Mouse (Mus musculus) CH12.LX (cell line): ENCODE results near the gene Sema4a.

Experiments
- CHD2 ChIP-seq: IDR thresholded peaks from 2 replicates; pipeline ENCODE4 v1.6.1; 2011; ENCODE audit warnings: low read length, improper control_type of control experiment
- CTCF ChIP-seq, 2 experiments: IDR thresholded peaks in 1 of 2; conservative IDR thresholded peaks in 1 of 2; 2 replicates each; pipeline ENCODE4 v1.5.1; 2011 to 2012; ENCODE audit warnings: low read depth in 2 of 2, low read length in 2 of 2, improper control_type of control experiment in 1 of 2, inconsistent platforms in 1 of 2, mild to moderate bottlenecking in 1 of 2, moderate library complexity in 1 of 2
- JUND ChIP-seq: conservative IDR thresholded peaks from 2 replicates; pipeline ENCODE4 v1.6.1; 2011; ENCODE audit warnings: low read depth, low read length, improper control_type of control experiment
- POLR2A ChIP-seq: IDR thresholded peaks from 2 replicates; pipeline ENCODE4 v1.6.1; 2011; ENCODE audit warnings: low read depth, mild to moderate bottlenecking, improper control_type of control experiment, low read length
- POLR2AphosphoS2 ChIP-seq: IDR thresholded peaks from 2 replicates; pipeline ENCODE4 v1.6.1; 2011; ENCODE audit warnings: low read depth, low read length, improper control_type of control experiment

GRCm38 (mm10) chr3:88449395-88450023, 11.5 kb downstream of the Sema4a start:
- TF ChIP-seq POLR2A: no peak
- no peak for TF ChIP-seq POLR2AphosphoS2
- no peak for TF ChIP-seq CTCF (conservative IDR thresholded peaks at IDR 0.05 in 1 of 2, IDR thresholded peaks at IDR 0.05 in 1 of 2; ENCODE audit: low read depth in 2 of 2, low read length in 2 of 2)
- no peak for TF ChIP-seq JUND
- no peak for TF ChIP-seq CHD2
